Mouse (Mus musculus) midbrain, embryonic 11.5 days (tissue): ENCODE results near the gene Gm14137. TPM values are rescaled to one million over a fixed set of nuclear protein-coding genes. Genes with fewer than 3 reads are reported as not detected.

Source experiments
- ATAC-seq: fragments of 200-750 bp; cut with Nextera tagmentation; 2 replicates; pipeline ENCODE4 v1.8.0; 2017; ENCODE audit warnings: moderate TSS enrichment, moderate library complexity; ENCODE audit not compliant: low FRiP score
- DNase-seq: peaks from one replicate; pipeline ENCODE4 v3.0.0; 2015; ENCODE audit warnings: low spot score; ENCODE audit errors: missing footprints
- H3K27ac ChIP-seq: fragments of 300-500 bp; sonication (generic); 2 replicates; pipeline ENCODE4 v1.5.1; 2014; ENCODE audit warnings: low read depth, low read length
- H3K27me3 ChIP-seq: fragments of 300-500 bp; sonication (generic); 2 replicates; pipeline ENCODE4 v1.6.1; 2014; ENCODE audit warnings: mild to moderate bottlenecking, low read length, moderate library complexity, mixed read lengths; ENCODE audit not compliant: control insufficient read depth, insufficient read depth
- H3K36me3 ChIP-seq: fragments of 300-500 bp; sonication (generic); 2 replicates; pipeline ENCODE4 v1.6.1; 2014; ENCODE audit warnings: mild to moderate bottlenecking, low read length, moderate library complexity, mixed read lengths; ENCODE audit not compliant: control insufficient read depth, insufficient read depth
- H3K4me1 ChIP-seq: fragments of 300-500 bp; sonication (generic); 2 replicates; pipeline ENCODE4 v1.6.1; 2014; ENCODE audit warnings: low read length; ENCODE audit not compliant: control insufficient read depth, insufficient read depth
- H3K4me2 ChIP-seq: fragments of 300-500 bp; sonication (generic); 2 replicates; pipeline ENCODE4 v1.6.1; 2014; ENCODE audit warnings: mild to moderate bottlenecking, moderate library complexity
- H3K4me3 ChIP-seq: fragments of 300-500 bp; sonication (generic); 2 replicates; pipeline ENCODE4 v1.5.1; 2014; ENCODE audit warnings: low read depth, low read length
- H3K9ac ChIP-seq: fragments of 300-500 bp; sonication (generic); 2 replicates; pipeline ENCODE4 v1.6.1; 2014; ENCODE audit warnings: low read length
- H3K9me3 ChIP-seq: fragments of 300-500 bp; sonication (generic); 2 replicates; pipeline ENCODE4 v1.6.1; 2016; ENCODE audit warnings: low read length; ENCODE audit not compliant: control insufficient read depth
- WGBS: fragments of 180-500 bp; shearing (Covaris S2); extraction: QIAGEN DNeasy Blood & Tissue Kit; methylation state at CpG from one replicate; pipeline ENCODE4 v1.1.7; 2014; 5-methylcytosine and 5-hydroxymethylcytosine counted together
- polyA plus RNA-seq: library from polyadenylated mRNA; unstranded; fragments of >200 nt; fragmentation: Nextera tagmentation; extraction: Ambion mirVana; gene quantifications from 2 replicates; pipeline ENCODE4 v1.2.1, GENCODE M21; 2014

The Gm14137 gene
- polyA plus RNA-seq, 1 experiment from 2014 or later, result 0.20 TPM

DNA sequence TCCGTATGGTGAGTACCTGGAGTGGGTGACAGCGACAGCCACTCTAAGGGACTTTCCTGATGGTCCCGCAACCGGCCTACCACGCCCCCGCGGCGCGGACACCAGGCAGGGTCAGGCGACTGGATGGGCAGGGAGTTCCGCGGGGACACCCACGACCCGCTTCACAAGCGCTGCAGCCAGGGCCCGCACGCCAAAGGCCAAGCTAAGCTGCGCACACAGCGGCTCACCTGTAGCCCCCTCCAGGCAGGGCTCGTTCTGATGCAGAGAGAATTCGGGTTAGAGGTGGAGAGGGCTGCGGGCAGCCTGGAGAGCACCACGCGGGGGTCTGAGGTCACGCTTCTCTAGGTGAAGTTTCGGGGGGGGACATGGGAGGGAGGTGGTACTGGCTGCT is 6.4 kb upstream of the Gm14137 start:
- DNase-seq (no peak), ATAC-seq (peak; percentile 35)
- Histone ChIP-seq H3K9ac (peak overlapping the region; percentile 54), H3K4me2 (peak overlapping the region; percentile 98), H3K27me3 (peaks cover 25% of the 10 kb centered on the region), H3K4me1 (peaks cover 13% of the 10 kb centered on the region), H3K9me3 (no peaks in the 10 kb centered on the region), H3K27ac (no peak overlapping the region), H3K36me3 (no peaks in the 10 kb centered on the region), H3K4me3 (peak overlapping the region; percentile 37)
- WGBS, result 2% methylated on average over 26 of the region's 26 CpGs

DNA sequence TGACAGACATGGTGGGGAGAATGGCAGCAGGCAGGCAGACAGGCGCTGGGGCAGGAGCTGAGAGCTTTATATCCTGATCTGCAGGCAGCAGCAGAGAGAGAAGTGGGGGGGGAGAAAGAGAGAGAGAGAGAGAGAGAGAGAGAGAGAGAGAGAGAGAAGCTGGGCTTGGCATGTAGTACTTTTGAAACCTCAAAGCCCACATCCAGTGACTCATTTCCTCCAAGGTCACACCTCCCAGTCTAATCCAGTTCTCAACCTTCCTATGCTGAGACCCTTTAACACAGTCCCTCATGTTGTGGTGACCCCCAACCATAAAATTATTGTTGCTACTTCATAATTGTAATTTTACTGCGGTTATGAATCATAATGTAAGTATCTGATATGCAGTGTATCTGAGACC is 4.0 kb upstream of the Gm14137 start:
- peaks cover 21% of the 10 kb centered on the region for H3K4me1 ChIP-seq
- H3K9ac ChIP-seq, result no peak overlapping the region

DNA sequence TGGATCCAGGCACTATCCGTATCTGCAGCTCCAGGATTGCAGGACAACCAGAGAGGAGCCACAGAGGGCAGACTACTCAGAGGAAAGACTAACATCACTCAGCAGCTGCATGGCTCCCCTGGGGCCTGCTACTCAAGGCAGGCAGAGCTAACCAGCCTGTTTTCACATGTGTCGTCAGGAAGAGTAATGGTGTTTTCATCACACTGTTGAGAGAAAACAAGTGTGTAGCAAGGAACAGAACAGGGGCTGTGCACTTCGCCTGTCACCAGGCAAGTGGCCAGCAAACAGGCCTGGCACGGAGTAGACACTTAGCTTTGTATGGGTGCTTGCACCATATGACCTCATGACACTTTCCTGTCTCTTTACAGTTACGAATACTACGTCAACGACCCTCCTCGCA is 2.7 kb upstream of the Gm14137 start:
- no peak overlapping the region for H3K4me3 ChIP-seq
- no peaks in the 10 kb centered on the region for H3K36me3 ChIP-seq
- H3K9ac ChIP-seq, result no peak overlapping the region
- peaks cover 18% of the 10 kb centered on the region for H3K27me3 ChIP-seq
- ATAC-seq (no peak), DNase-seq (no peak)
- no peaks in the 10 kb centered on the region for H3K9me3 ChIP-seq
- peaks cover 20% of the 10 kb centered on the region for H3K4me1 ChIP-seq
- 82% methylated on average over 8 of the region's 8 CpGs for WGBS
- no peak overlapping the region for H3K4me2 ChIP-seq
- H3K27ac ChIP-seq, result no peak overlapping the region

More for the DNA sequence above, 4.0 kb upstream of the Gm14137 start:
- no peak overlapping the region for H3K27ac ChIP-seq
- no peaks in the 10 kb centered on the region for H3K9me3 ChIP-seq
- H3K36me3 ChIP-seq, result no peaks in the 10 kb centered on the region
- no peak overlapping the region for H3K4me3 ChIP-seq
- peak; percentile 76 for DNase-seq
- no peak overlapping the region for H3K4me2 ChIP-seq
- 75% methylated on average over 2 of the region's 2 CpGs for WGBS
- no peak for ATAC-seq
- H3K27me3 ChIP-seq, result peaks cover 25% of the 10 kb centered on the region

DNA sequence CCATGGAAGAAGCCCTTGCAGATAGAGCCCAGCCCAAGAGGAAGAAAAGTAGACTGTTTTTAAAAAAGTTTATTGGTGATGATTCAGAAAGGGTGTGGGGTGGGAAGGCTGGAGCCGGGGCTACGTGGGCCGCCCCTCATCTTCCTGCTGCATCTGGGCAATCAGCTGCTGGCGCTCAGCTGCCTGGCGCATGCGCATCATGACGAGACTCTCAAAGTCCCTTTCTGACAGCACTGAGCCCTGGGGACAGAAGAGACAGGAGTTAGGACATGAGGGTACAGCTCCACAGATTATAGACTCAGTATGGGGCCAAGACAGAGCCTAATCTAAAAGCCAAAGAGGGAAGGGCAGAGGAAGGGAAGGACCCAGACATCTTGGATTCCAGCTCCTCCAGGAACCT is 1.9 kb upstream of the Gm14137 start:
- Histone ChIP-seq H3K4me1 (peaks cover 12% of the 10 kb centered on the region), H3K9me3 (no peaks in the 10 kb centered on the region), H3K27ac (no peak overlapping the region), H3K4me3 (no peak overlapping the region), H3K4me2 (no peak overlapping the region), H3K36me3 (no peaks in the 10 kb centered on the region), H3K27me3 (peaks cover 9% of the 10 kb centered on the region), H3K9ac (peak overlapping the region; percentile 47)
- WGBS, result 94% methylated on average over 7 of the region's 7 CpGs
- DNase-seq, result peak; percentile 56
- no peak for ATAC-seq

DNA sequence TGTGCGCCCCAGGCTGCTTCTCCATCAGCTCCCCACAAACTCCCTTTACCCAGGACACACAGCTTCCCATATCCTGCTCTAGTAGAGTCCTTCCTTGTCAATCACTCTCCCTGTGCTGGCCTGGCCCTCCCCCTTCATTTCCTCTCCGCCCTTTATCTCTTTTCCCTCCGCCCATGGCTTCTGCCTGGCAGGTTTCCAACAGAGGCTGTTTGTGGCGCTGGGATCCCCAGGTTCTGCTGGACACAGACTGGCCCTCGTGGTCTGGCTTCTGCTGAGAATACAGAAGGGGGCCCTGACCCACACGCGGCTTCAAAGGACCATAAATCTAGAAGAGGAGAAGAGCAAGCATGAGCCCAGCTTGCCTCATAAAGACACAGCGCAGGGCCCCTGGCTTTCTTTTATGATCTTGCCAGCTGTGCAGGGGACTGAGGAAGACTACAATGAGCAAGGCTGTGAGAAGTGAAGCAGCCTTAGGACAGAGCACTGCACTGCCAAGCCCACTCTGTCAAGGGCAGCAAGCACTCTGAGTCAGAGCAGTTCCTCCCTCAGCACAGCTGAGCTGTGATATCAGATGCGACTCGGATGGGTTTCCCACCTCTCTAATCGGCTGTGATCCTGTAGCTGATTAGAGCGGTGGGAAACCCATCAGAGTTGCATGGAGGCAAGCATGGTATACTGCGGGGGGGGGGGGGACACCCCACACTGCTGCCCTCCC is 1.3 kb upstream of the Gm14137 start:
- H3K4me2 ChIP-seq, result no peak overlapping the region
- 27% methylated on average over 13 of the region's 13 CpGs for WGBS
- H3K4me1 ChIP-seq, result peaks cover 10% of the 10 kb centered on the region
- H3K9me3 ChIP-seq, result no peaks in the 10 kb centered on the region
- H3K4me3 ChIP-seq, result no peak overlapping the region
- DNase-seq (peak; percentile 84), ATAC-seq (peak; percentile 45)
- no peak overlapping the region for H3K27ac ChIP-seq
- H3K9ac ChIP-seq, result peak overlapping the region; percentile 47
- H3K27me3 ChIP-seq, result peaks cover 4% of the 10 kb centered on the region
- no peaks in the 10 kb centered on the region for H3K36me3 ChIP-seq

DNA sequence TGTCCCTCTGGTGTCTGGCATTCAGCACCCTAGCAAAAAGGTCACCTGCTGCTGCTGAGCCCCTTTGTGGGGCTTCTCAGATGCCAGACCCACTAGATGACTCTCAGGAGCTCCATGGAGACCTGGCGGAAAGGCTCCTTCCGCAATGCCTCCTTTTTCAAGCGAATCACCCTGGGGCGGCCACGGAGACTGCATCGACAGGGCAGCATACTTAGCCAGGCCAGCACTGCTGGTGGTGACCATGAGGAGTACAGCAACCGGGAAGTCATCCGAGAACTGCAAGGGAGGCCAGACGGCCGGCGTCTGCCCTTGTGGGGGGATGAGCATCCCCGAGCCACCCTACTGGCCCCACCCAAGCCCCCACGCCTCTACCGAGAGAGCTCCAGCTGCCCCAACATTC is 557 bp downstream of the Gm14137 start:
- peaks cover 10% of the 10 kb centered on the region for H3K4me1 ChIP-seq
- no peaks in the 10 kb centered on the region for H3K27me3 ChIP-seq
- H3K9me3 ChIP-seq, result no peaks in the 10 kb centered on the region
- no peak overlapping the region for H3K27ac ChIP-seq
- 42% methylated on average over 14 of the region's 14 CpGs for WGBS
- ATAC-seq (no peak), DNase-seq (peak; percentile 78)
- H3K4me2 ChIP-seq, result no peak overlapping the region
- no peak overlapping the region for H3K4me3 ChIP-seq
- H3K36me3 ChIP-seq, result no peaks in the 10 kb centered on the region; the same call in 1 of the 2 replicates
- H3K9ac ChIP-seq, result no peak overlapping the region

DNA sequence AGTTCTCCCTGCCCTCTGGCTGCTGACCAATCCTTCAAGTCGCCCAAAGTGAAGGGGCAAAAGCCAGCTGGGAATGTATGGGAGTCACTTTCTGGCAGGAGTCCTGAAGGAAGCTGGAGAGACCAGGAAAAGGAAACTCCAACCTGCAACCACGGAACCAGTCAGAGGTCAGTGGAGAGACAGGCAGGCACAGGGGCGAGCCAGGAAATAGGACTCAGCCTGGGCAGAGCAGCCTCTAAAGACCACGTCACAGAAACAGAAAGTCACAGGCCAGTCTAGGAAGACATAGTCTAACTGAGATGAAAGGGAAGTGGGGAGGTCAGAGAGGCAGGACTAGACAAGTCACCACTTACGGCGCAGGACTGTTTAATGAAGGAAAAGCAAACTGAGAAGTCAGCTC is 1.3 kb downstream of the Gm14137 start:
- H3K4me2 ChIP-seq, result no peak overlapping the region
- H3K27me3 ChIP-seq, result no peaks in the 10 kb centered on the region
- no peaks in the 10 kb centered on the region for H3K9me3 ChIP-seq
- no peak overlapping the region for H3K9ac ChIP-seq
- H3K4me3 ChIP-seq, result no peak overlapping the region
- H3K4me1 ChIP-seq, result peaks cover 10% of the 10 kb centered on the region
- 76% methylated on average over 6 of the region's 6 CpGs for WGBS
- ATAC-seq (no peak), DNase-seq (peak; percentile 57)
- no peaks in the 10 kb centered on the region; the same call in 1 of the 2 replicates for H3K36me3 ChIP-seq
- H3K27ac ChIP-seq, result no peak overlapping the region

DNA sequence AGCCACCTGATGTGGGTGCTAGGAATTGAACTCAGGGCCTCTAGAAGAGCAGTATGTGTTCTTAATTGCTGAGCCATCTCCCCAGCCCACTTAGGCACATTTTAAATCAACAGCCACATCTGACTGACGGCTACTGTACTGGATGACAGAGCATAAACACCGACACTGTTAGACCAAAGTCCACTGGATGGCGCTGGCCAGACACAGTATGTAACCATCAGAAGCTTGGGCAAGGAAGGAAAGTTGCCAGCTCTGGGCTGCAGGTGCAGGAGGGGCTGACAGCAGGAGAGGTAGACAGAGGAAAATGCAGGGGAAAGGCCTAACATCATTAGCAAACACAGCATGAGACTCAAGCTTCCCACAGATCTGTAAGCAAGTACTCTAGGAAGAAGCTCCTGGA is 2.5 kb downstream of the Gm14137 start:
- H3K9ac ChIP-seq, result no peak overlapping the region
- H3K36me3 ChIP-seq, result no peaks in the 10 kb centered on the region; the same call in 1 of the 2 replicates
- no peaks in the 10 kb centered on the region for H3K27me3 ChIP-seq
- 60% methylated on average over 3 of the region's 3 CpGs for WGBS
- no peaks in the 10 kb centered on the region for H3K9me3 ChIP-seq
- peaks cover 10% of the 10 kb centered on the region for H3K4me1 ChIP-seq
- H3K4me2 ChIP-seq, result no peak overlapping the region
- ATAC-seq (no peak), DNase-seq (peak; percentile 35)
- no peak overlapping the region for H3K4me3 ChIP-seq
- H3K27ac ChIP-seq, result no peak overlapping the region

DNA sequence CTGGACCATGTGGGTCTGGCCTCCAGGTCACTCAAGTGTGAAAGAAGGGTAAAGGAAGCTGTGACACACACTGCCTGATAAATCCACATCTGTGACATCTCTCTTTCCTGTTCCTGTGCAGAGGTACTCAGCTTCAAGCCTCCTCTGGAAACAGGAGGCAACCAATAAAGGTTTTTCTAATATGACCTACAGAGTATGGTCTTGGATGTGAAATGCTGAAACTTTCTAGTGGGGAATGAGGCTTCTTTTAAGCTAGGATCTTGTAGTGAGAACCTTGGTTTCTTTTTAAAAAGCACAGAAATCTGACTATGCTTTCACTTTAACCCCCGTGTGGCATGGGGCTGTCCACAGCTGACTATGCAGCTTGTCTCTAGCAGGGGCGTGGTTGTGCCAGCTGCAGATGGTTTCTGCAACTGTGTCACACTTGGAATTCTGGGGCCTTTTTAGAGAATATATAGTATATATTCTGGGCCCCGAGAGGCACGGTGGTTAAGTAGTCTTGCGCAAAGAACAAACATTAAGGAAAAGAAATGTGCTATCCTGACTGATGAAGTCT is 3.2 kb downstream of the Gm14137 start:
- no peaks in the 10 kb centered on the region; the same call in 1 of the 2 replicates for H3K36me3 ChIP-seq
- H3K9me3 ChIP-seq, result no peaks in the 10 kb centered on the region
- H3K27ac ChIP-seq, result no peak overlapping the region
- 89% methylated on average over 5 of the region's 5 CpGs for WGBS
- ATAC-seq, result no peak
- peak; percentile 49 for DNase-seq
- H3K4me3 ChIP-seq, result no peak overlapping the region
- H3K27me3 ChIP-seq, result no peaks in the 10 kb centered on the region
- H3K4me2 ChIP-seq, result no peak overlapping the region
- H3K9ac ChIP-seq, result no peak overlapping the region
- peaks cover 10% of the 10 kb centered on the region for H3K4me1 ChIP-seq
